Comparison of ENCODE assay signal across 19 mouse cellular contexts in genomic region chr2:33701446-33701815, GRCm38 (mm10).
DNase-seq lines count a peak whose midpoint lies in the region; ATAC-seq lines count a peak whose summit lies in the region.
"Had no signal": no experiment of that assay in that cellular context is flagged by ENCODE, and none has a peak within 500 bp of the region (broad histone marks: within the 10 kb centered on the region; RNA-seq: fewer than 3 reads in every experiment).

No protein-coding gene starts in this region.

- peak overlapping the region; percentile 41; the same call in 1 of the 2 replicates for H3K27ac ChIP-seq in forebrain, embryonic 10.5 days
- no peak overlapping the region for H3K27ac ChIP-seq in forebrain, embryonic 11.5 days (ENCODE audit: low read depth, low read length)
- no peak overlapping the region for H3K27ac ChIP-seq in midbrain, embryonic 13.5 days
- no peak overlapping the region for H3K27ac ChIP-seq in midbrain, embryonic 14.5 days (replicated peaks; ENCODE audit: low read depth, low read length)
- peak overlapping the region; percentile 89 for H3K27ac ChIP-seq in limb, embryonic 10.5 days
- H3K27ac ChIP-seq in neural tube, embryonic 15.5 days (replicated peaks) = 0 out of 2 replicates have a peak overlapping the region, but pooled peaks have one; percentile 13
- H3K27ac ChIP-seq: heart, embryonic 15.5 days; liver, embryonic 12.5 days had no signal

- DNase-seq in forebrain, embryonic 10.5 days (ENCODE audit: extremely low spot score, low spot score) = no peak
- DNase-seq in forebrain, embryonic 11.5 days (ENCODE audit: low spot score) = no peak
- no peak for DNase-seq in midbrain, embryonic 14.5 days
- peak; percentile 72 for DNase-seq in limb, embryonic 10.5 days (ENCODE audit: low spot score)
- no peak for DNase-seq in layer of hippocampus, postnatal 10 days (ENCODE audit: low spot score in 2 of 2)
- no peak for DNase-seq in c-Kit-positive CD71-positive TER-119-positive erythroid progenitor cells, embryonic 14.5 days (ENCODE audit: low spot score)
- DNase-seq: adrenal gland, postnatal 25 days; cerebellum, adult 9-10 months; heart, postnatal 4 days; kidney, adult 8-10 months; kidney, postnatal 14 days; right cerebral cortex, postnatal 25 days; thymus, postnatal 25 days had no signal

- H3K27me3 ChIP-seq in forebrain, embryonic 10.5 days (ENCODE audit: poor library complexity, severe bottlenecking) = peaks cover 98% of the 10 kb centered on the region
- peaks cover 23% of the 10 kb centered on the region for H3K27me3 ChIP-seq in forebrain, embryonic 11.5 days (ENCODE audit: control insufficient read depth, insufficient read depth, low read length)
- H3K27me3 ChIP-seq in midbrain, embryonic 13.5 days = peaks cover 21% of the 10 kb centered on the region
- peaks cover 5% of the 10 kb centered on the region; the same call in 1 of the 2 replicates for H3K27me3 ChIP-seq in midbrain, embryonic 14.5 days (ENCODE audit: control insufficient read depth, insufficient read depth, low read length)
- peaks cover 49% of the 10 kb centered on the region for H3K27me3 ChIP-seq in limb, embryonic 10.5 days (ENCODE audit: low read depth, poor library complexity, severe bottlenecking)
- H3K27me3 ChIP-seq in neural tube, embryonic 15.5 days (replicated peaks) = peaks cover 28% of the 10 kb centered on the region

- H3K4me1 ChIP-seq in forebrain, embryonic 10.5 days = peaks cover 60% of the 10 kb centered on the region
- H3K4me1 ChIP-seq in forebrain, embryonic 11.5 days (replicated peaks; ENCODE audit: control insufficient read depth, insufficient read depth, low read length) = peaks cover 6% of the 10 kb centered on the region
- peaks cover 34% of the 10 kb centered on the region for H3K4me1 ChIP-seq in midbrain, embryonic 13.5 days (replicated peaks)
- H3K4me1 ChIP-seq in midbrain, embryonic 14.5 days (ENCODE audit: control insufficient read depth, insufficient read depth, low read length) = peaks cover 15% of the 10 kb centered on the region; the same call in 1 of the 2 replicates
- H3K4me1 ChIP-seq in limb, embryonic 10.5 days = peaks cover 67% of the 10 kb centered on the region
- H3K4me1 ChIP-seq in neural tube, embryonic 15.5 days = peaks cover 29% of the 10 kb centered on the region
- H3K4me1 ChIP-seq: liver, embryonic 12.5 days had no signal

- H3K4me3 ChIP-seq in forebrain, embryonic 10.5 days = no peak overlapping the region
- no peak overlapping the region for H3K4me3 ChIP-seq in forebrain, embryonic 11.5 days (ENCODE audit: low read depth, low read length)
- H3K4me3 ChIP-seq in midbrain, embryonic 13.5 days (replicated peaks) = no peak overlapping the region
- no peak overlapping the region for H3K4me3 ChIP-seq in midbrain, embryonic 14.5 days (replicated peaks; ENCODE audit: low read depth, low read length)
- H3K4me3 ChIP-seq in limb, embryonic 10.5 days = peak overlapping the region; percentile 46
- H3K4me3 ChIP-seq in neural tube, embryonic 15.5 days (replicated peaks) = no peak overlapping the region
- H3K4me3 ChIP-seq: forebrain, embryonic 12.5 days; heart, embryonic 15.5 days; liver, embryonic 12.5 days; megakaryocyte, embryonic 14.5 days had no signal

- H3K4me2 ChIP-seq in forebrain, embryonic 11.5 days (ENCODE audit: low read depth, low read length, severe bottlenecking) = no peak overlapping the region
- H3K4me2 ChIP-seq in midbrain, embryonic 13.5 days (replicated peaks) = no peak overlapping the region
- no peak overlapping the region for H3K4me2 ChIP-seq in midbrain, embryonic 14.5 days (ENCODE audit: low read length)
- no peak overlapping the region for H3K4me2 ChIP-seq in neural tube, embryonic 15.5 days
- H3K4me2 ChIP-seq: forebrain, embryonic 12.5 days; heart, embryonic 15.5 days; liver, embryonic 12.5 days had no signal

- ATAC-seq in forebrain, embryonic 11.5 days (replicated peaks; ENCODE audit: low FRiP score) = no peak
- 0 out of 2 replicates have a peak, but pooled peaks have one; percentile 27 for ATAC-seq in midbrain, embryonic 13.5 days
- ATAC-seq in midbrain, embryonic 14.5 days (ENCODE audit: low FRiP score, low TSS enrichment) = no peak
- ATAC-seq in neural tube, embryonic 15.5 days (ENCODE audit: low FRiP score) = no peak; the same call in 1 of the 2 replicates
- ATAC-seq: liver, embryonic 12.5 days had no signal

- H3K36me3 ChIP-seq in forebrain, embryonic 10.5 days (replicated peaks) = no peaks in the 10 kb centered on the region
- H3K36me3 ChIP-seq in forebrain, embryonic 11.5 days (ENCODE audit: control insufficient read depth, insufficient read depth, low read length) = no peaks in the 10 kb centered on the region
- H3K36me3 ChIP-seq in midbrain, embryonic 13.5 days = no peaks in the 10 kb centered on the region
- H3K36me3 ChIP-seq in midbrain, embryonic 14.5 days (ENCODE audit: control insufficient read depth, insufficient read depth, low read length) = no peaks in the 10 kb centered on the region
- no peaks in the 10 kb centered on the region for H3K36me3 ChIP-seq in limb, embryonic 10.5 days
- no peaks in the 10 kb centered on the region for H3K36me3 ChIP-seq in neural tube, embryonic 15.5 days
- H3K36me3 ChIP-seq: forebrain, embryonic 12.5 days; heart, embryonic 15.5 days; liver, embryonic 12.5 days had no signal

- WGBS in forebrain, embryonic 10.5 days = 61% methylated on average over 7 of the region's 7 CpGs
- 53% methylated on average over 7 of the region's 7 CpGs for WGBS in forebrain, embryonic 11.5 days
- WGBS in midbrain, embryonic 13.5 days = 62% methylated on average over 7 of the region's 7 CpGs
- WGBS in midbrain, embryonic 14.5 days = 60% methylated on average over 7 of the region's 7 CpGs
- WGBS in limb, embryonic 10.5 days = 16% methylated on average over 7 of the region's 7 CpGs
- 14% methylated on average over 7 of the region's 7 CpGs for WGBS in neural tube, embryonic 15.5 days

- H3K9ac ChIP-seq in forebrain, embryonic 11.5 days (ENCODE audit: low read length) = no peak overlapping the region
- H3K9ac ChIP-seq in midbrain, embryonic 13.5 days (replicated peaks) = no peak overlapping the region
- H3K9ac ChIP-seq in midbrain, embryonic 14.5 days (replicated peaks; ENCODE audit: low read length) = no peak overlapping the region
- H3K9ac ChIP-seq in neural tube, embryonic 15.5 days (replicated peaks) = no peak overlapping the region
- H3K9ac ChIP-seq: forebrain, embryonic 12.5 days; heart, embryonic 15.5 days; liver, embryonic 12.5 days had no signal

- H3K9me3 ChIP-seq in forebrain, embryonic 10.5 days = peaks cover 21% of the 10 kb centered on the region
- H3K9me3 ChIP-seq in forebrain, embryonic 11.5 days (ENCODE audit: control insufficient read depth, low read length) = peaks cover 3% of the 10 kb centered on the region; the same call in 1 of the 2 replicates
- H3K9me3 ChIP-seq in midbrain, embryonic 13.5 days = peaks cover 6% of the 10 kb centered on the region
- H3K9me3 ChIP-seq in midbrain, embryonic 14.5 days (ENCODE audit: control insufficient read depth, low read length) = peaks cover 7% of the 10 kb centered on the region; the same call in 1 of the 2 replicates
- no peaks in the 10 kb centered on the region; the same call in 1 of the 2 replicates for H3K9me3 ChIP-seq in limb, embryonic 10.5 days (replicated peaks)
- 0 out of 2 replicates have a peak, but pooled peaks cover 3% of the 10 kb centered on the region for H3K9me3 ChIP-seq in neural tube, embryonic 15.5 days (replicated peaks)
- H3K9me3 ChIP-seq: heart, embryonic 15.5 days had no signal

Comparison
In these comparisons a context has a peak if more than half of its experiments do, and no peak if none do; other contexts are left out.
1. H3K27ac ChIP-seq: peak in forebrain, embryonic 10.5 days (single experiment), limb, embryonic 10.5 days (single experiment) and neural tube, embryonic 15.5 days (single experiment); none in forebrain, embryonic 11.5 days (single experiment), midbrain, embryonic 13.5 days (single experiment) and midbrain, embryonic 14.5 days (single experiment).